Mouse (Mus musculus) limb, embryonic 11.5 days (tissue): ENCODE results near the gene Hsp90b1. TPM values are rescaled to one million over a fixed set of nuclear protein-coding genes. Genes with fewer than 3 reads are reported as not detected.
"Not testable (repeated sequence)": the region's sequence is repeated elsewhere in the genome, so short reads cannot be mapped to it uniquely, and the experiment has no call there.

ENCODE experiments used
- ATAC-seq: fragments of 200-750 bp; cut with Nextera tagmentation; 2 replicates; pipeline ENCODE4 v1.8.0; 2017; ENCODE audit warnings: low read depth; ENCODE audit not compliant: insufficient number of reproducible peaks, low FRiP score, low TSS enrichment
- DNase-seq: peaks from one replicate; pipeline ENCODE4 v3.0.0-alpha.2; 2015; ENCODE audit warnings: low spot score
- H3K27ac ChIP-seq: fragments of 300-500 bp; sonication (generic); replicated peaks from 2 replicates; pipeline ENCODE4 v1.5.1; 2014; ENCODE audit warnings: low read depth, mild to moderate bottlenecking, low read length
- H3K27me3 ChIP-seq: fragments of 300-500 bp; sonication (generic); 2 replicates; pipeline ENCODE4 v1.6.1; 2014; ENCODE audit warnings: mild to moderate bottlenecking, low read length, mixed read lengths; ENCODE audit not compliant: control insufficient read depth, insufficient read depth
- H3K36me3 ChIP-seq: fragments of 300-500 bp; sonication (generic); 2 replicates; pipeline ENCODE4 v1.6.1; 2014; ENCODE audit warnings: mild to moderate bottlenecking, low read length, moderate library complexity, mixed read lengths; ENCODE audit not compliant: control insufficient read depth, insufficient read depth
- H3K4me1 ChIP-seq: fragments of 300-500 bp; sonication (generic); 2 replicates; pipeline ENCODE4 v1.6.1; 2014; ENCODE audit warnings: low read length, mixed read lengths; ENCODE audit not compliant: control insufficient read depth, insufficient read depth
- H3K4me2 ChIP-seq: fragments of 300-500 bp; sonication (generic); 2 replicates; pipeline ENCODE4 v1.6.1; 2014; ENCODE audit warnings: low read depth, mild to moderate bottlenecking, moderate library complexity; ENCODE audit not compliant: severe bottlenecking
- H3K4me3 ChIP-seq: fragments of 300-500 bp; sonication (generic); 2 replicates; pipeline ENCODE4 v1.5.1; 2014; ENCODE audit warnings: low read depth, low read length
- H3K9ac ChIP-seq: fragments of 300-500 bp; sonication (generic); 2 replicates; pipeline ENCODE4 v1.6.1; 2014; ENCODE audit warnings: mild to moderate bottlenecking, low read length
- H3K9me3 ChIP-seq: fragments of 300-500 bp; sonication (generic); 2 replicates; pipeline ENCODE4 v1.6.1; 2016; ENCODE audit warnings: low read length; ENCODE audit not compliant: control insufficient read depth
- WGBS: fragments of 180-500 bp; shearing (Covaris S2); extraction: QIAGEN DNeasy Blood & Tissue Kit; methylation state at CpG from one replicate; pipeline ENCODE4 v1.1.7; 2014; 5-methylcytosine and 5-hydroxymethylcytosine counted together
- microRNA-seq: library from miRNA; unstranded; fragments of <30 nt; microRNA quantifications from one replicate; pipeline ENCODE4, GENCODE M21; 2016
- polyA plus RNA-seq: library from polyadenylated mRNA; unstranded; fragments of >200 nt; fragmentation: Nextera tagmentation; extraction: Ambion mirVana; gene quantifications from 2 replicates; pipeline ENCODE4 v1.2.1, GENCODE M21; 2014

Hsp90b1 gene
- polyA plus RNA-seq, 1 experiment from 2014 or later, result 553 TPM

DNA sequence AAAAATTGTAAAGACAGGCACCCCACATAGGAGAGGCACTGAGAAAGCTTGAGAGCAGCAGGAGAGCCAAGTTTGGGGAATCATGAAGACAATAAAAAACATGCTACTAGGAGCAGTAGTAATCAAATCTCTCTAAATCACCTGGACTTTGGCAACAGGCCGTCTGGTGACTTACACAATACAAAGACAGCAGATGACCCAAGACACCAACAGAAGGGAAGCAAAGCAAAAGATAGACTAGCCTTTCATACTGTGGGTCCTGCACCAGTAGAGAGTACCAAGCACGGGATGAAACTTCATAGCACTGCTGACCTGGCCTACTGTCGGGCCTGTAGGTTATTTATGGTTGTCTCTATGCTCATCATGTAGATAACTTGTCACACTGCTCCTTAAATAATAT lies 5.1 kb downstream of the Hsp90b1 start:
- no peak overlapping the region for H3K9ac ChIP-seq
- 74% methylated on average over 3 of the region's 3 CpGs for WGBS
- H3K4me1 ChIP-seq, result peaks cover 25% of the 10 kb centered on the region
- ATAC-seq (no peak), DNase-seq (no peak)
- no peak overlapping the region for H3K4me2 ChIP-seq
- H3K27ac ChIP-seq, result no peak overlapping the region
- H3K36me3 ChIP-seq, result peaks cover 52% of the 10 kb centered on the region
- H3K9me3 ChIP-seq, result no peaks in the 10 kb centered on the region
- 0 out of 2 replicates have a peak overlapping the region, but pooled peaks have one; percentile 3 for H3K4me3 ChIP-seq
- H3K27me3 ChIP-seq, result no peaks in the 10 kb centered on the region

DNA sequence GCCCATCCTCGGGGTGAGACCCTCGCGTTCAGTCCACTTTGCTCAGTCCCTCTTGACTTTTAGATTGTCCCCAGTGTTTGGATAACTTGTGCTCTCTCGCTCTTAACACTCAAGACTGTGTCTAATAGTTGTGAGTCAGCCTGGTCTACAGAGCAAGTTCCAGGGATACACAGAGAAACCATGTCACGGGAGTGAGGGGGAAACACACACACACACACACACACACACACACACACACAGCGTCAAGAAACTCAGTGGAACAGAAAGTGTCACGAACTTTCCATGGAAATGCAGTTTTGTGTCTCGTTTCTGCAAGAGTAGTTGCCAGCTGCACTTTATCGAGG lies 19.3 kb downstream of the Hsp90b1 start:
- Histone ChIP-seq H3K4me3 (peak overlapping the region; percentile 56), H3K9ac (peak overlapping the region; percentile 86), H3K4me2 (peak overlapping the region; percentile 59)
- not testable (repeated sequence) for DNase-seq, H3K9me3 ChIP-seq, H3K36me3 ChIP-seq, H3K4me1 ChIP-seq, H3K27me3 ChIP-seq, H3K27ac ChIP-seq
- 32% methylated on average over 9 of the region's 9 CpGs for WGBS
- ATAC-seq, result 0 out of 2 replicates have a peak, but pooled peaks have one; percentile 28

DNA sequence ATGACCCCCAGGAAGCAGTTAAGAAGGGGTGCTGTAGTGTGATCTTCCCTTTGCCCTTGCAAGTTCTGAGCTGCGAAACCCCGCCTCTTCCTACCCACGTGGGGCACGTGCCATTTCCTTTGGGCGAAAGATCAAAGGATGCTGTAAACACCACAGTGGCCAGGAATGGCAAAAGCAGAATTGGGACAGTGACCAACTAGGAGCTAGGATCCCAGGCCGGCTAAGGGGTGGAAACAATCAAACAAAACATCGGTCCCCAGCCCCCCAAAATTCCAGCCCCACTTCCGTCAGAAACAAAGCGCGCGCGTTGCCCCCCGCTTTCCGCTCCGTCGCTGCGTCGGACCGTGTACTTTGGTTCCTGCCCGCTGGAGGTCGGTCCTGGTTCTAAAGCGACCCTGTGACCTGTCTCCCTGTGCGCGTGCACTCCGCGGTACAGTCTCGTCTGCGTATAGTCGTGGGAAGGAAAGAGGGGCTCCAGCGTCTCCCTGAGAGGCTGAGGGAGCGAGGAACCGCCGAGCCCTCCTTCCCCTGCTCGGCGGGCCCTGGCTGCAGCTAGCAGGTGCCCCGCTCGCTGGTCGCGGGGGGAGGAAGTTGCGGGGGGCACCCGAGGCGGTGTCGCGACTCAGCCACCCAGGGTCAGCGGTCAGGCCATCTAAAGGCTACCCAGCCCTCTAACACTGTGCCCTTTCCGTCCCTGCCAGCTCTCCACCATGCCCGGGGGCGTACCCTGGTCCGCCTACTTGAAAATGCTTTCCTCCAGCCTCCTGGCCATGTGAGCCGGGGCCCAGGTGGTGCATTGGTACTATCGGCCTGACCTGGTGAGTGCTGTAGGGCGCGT lies 19.9 kb downstream of the Hsp90b1 start:
- H3K27me3 ChIP-seq, H3K4me1 ChIP-seq, H3K36me3 ChIP-seq, H3K27ac ChIP-seq, H3K9me3 ChIP-seq: not testable (repeated sequence)
- DNase-seq, result peak; percentile 91
- peak overlapping the region; percentile 56 for H3K4me3 ChIP-seq
- under 1% methylated on average over 51 of the region's 53 CpGs for WGBS
- peak overlapping the region; percentile 59 for H3K4me2 ChIP-seq
- peak; percentile 90 for ATAC-seq
- peak overlapping the region; percentile 86 for H3K9ac ChIP-seq

DNA sequence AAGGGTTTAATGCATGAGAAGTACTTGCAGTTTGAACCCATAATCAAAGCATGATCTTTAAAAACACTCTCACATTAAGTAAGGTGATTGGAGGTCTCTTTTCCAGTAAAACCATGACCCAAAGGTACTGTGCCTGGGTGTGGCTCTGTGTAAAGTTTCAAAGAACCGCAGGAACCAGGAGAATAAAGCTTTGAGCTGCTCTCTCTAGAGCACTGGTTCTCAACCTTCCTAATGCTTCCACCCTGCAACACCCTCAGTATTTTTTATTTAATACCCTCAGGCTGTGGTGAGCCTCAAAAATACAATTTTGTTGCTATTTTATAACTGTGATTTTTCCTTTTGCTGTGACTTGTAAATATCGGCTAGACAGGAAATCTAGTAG lies 20.5 kb downstream of the Hsp90b1 start:
- H3K9me3 ChIP-seq, H3K27ac ChIP-seq, H3K27me3 ChIP-seq, H3K9ac ChIP-seq, H3K4me1 ChIP-seq, DNase-seq, H3K36me3 ChIP-seq: not testable (repeated sequence)
- 34% methylated on average over 2 of the region's 2 CpGs for WGBS
- H3K4me3 ChIP-seq, result peak overlapping the region; percentile 56
- peak; percentile 28; the same call in 1 of the 2 replicates for ATAC-seq
- H3K4me2 ChIP-seq, result peak overlapping the region; percentile 24; the same call in 1 of the 2 replicates

DNA sequence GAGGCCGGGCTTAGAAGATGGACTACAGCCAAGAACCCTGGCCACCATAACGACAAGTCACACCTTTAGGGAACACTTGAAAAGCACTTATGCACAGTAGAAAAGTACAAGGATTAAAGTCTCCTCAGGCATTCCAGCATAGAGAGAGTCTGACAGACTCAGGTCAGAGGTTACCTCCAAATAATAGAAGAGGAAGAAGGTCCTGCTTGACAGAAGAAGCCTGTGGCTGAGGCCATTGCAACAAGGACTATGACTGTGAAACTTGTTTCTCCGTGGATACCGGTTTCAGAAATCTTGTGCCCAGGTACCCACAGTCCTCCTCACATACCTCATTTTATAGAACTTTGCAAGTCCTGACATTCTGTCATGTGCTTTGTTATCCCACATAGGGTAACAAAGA lies 34.8 kb downstream of the Hsp90b1 start:
- ATAC-seq, H3K9me3 ChIP-seq, DNase-seq, H3K36me3 ChIP-seq, H3K9ac ChIP-seq, H3K4me1 ChIP-seq, H3K27me3 ChIP-seq, H3K27ac ChIP-seq, H3K4me2 ChIP-seq, H3K4me3 ChIP-seq: not testable (repeated sequence)
- WGBS, result 95% methylated on average over 4 of the region's 4 CpGs

Small RNA genes within 50 kb of the gene (microRNA-seq; reads per million reads assigned to microRNA genes)
- gene Gm25745, result not detected

Other genes starting within 250 kb of the Hsp90b1 start
- gene Syn3, start 206.6 kb downstream of the Hsp90b1 start, polyA plus RNA-seq, result 3.9 and 4.0 TPM in 2 replicates
- gene Ttc41, start 302 bp upstream of the Hsp90b1 start, polyA plus RNA-seq, result 1.6 and 1.7 TPM in 2 replicates
- gene Gm49358, start 58.5 kb upstream of the Hsp90b1 start, polyA plus RNA-seq, result 0.31 TPM in 1 of 2 replicates, not detected in the other
- 0.49 and 0.58 TPM in 2 replicates for gene Nt5dc3, start 73.5 kb upstream of the Hsp90b1 start, polyA plus RNA-seq